17 mouse cellular contexts compared by ENCODE assay signal in genomic region chr14:48126931-48127330, GRCm38 (mm10).
"Had no signal": no experiment of that assay in that cellular context is flagged by ENCODE, and none has a peak within 500 bp of the region (broad histone marks: within the 10 kb centered on the region; RNA-seq: fewer than 3 reads in every experiment).

No protein-coding gene starts in this region.

- DNase-seq: layer of hippocampus, adult 9-11 months; liver, embryonic 13.5 days; lung, adult 2 months; lung, postnatal 14 days; lung, postnatal 4 days; right cerebral cortex, adult 18-20 months; right cerebral cortex, postnatal 14 days; right cerebral cortex, postnatal 4 days; thymus, adult 18-20 months; thymus, postnatal 36 days had no signal

- H3K9me3 ChIP-seq: liver, embryonic 13.5 days; midbrain, embryonic 13.5 days; neural tube, embryonic 12.5 days; neural tube, embryonic 15.5 days had no signal

- H3K4me2 ChIP-seq: liver, embryonic 13.5 days; midbrain, embryonic 13.5 days; neural tube, embryonic 12.5 days; neural tube, embryonic 15.5 days had no signal

- H3K9ac ChIP-seq: liver, embryonic 13.5 days; midbrain, embryonic 13.5 days; neural tube, embryonic 12.5 days; neural tube, embryonic 15.5 days had no signal

- ATAC-seq: intestine, embryonic 16.5 days had no signal

- H3K27me3 ChIP-seq: neural tube, embryonic 12.5 days; neural tube, embryonic 15.5 days had no signal

- H3K27ac ChIP-seq: kidney, postnatal 0 days; layer of hippocampus, adult 2 months; liver, embryonic 13.5 days; midbrain, embryonic 13.5 days; neural tube, embryonic 12.5 days; neural tube, embryonic 15.5 days; stomach, postnatal 0 days had no signal

- H3K36me3 ChIP-seq: liver, embryonic 13.5 days; midbrain, embryonic 13.5 days; neural tube, embryonic 12.5 days; neural tube, embryonic 15.5 days had no signal

- H3K4me3 ChIP-seq: layer of hippocampus, adult 2 months; liver, embryonic 13.5 days; midbrain, embryonic 13.5 days; neural tube, embryonic 12.5 days; neural tube, embryonic 15.5 days had no signal
